Mouse (Mus musculus): ENCODE data around the gene Hmg20a.

DNA sequence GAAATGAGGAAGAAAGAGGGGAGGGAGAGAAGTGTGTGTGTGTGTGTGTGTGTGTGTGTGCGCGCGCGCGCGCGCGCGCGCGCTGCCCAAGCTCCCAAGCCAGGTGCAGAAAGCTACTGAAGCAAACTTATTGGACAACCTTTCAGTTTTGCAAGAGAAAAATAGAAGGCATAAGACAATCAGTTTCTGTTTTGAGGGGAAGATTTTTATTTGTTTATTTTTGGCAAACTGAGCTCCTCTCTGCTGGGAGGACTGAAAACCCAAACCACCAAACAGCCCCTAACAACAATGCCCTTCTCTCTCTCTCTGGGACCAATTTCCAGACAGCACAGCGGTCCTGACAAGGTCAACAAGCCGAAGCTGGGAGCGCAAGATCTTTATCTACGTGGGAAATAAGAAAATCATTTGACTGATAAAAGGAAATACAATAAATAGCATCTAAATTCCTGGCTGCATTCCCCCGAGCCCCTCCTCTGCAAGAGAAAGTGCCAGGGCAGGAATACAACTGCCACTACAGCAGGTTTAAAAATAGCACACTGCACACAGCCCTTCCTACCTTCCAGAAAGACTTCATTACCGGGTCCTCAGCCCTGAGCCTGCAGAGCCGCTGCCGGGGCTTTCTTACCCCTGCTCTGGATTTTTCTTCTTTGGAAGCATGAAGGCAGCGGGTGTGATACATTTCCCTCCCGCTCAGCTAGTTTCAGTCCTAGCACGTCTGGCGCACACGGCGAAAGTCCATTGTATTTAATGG is 88.7 kb downstream of the Hmg20a start:
- TF ChIP-seq CTCF (IDR thresholded peaks at IDR 0.05; ENCODE audit: extremely low read depth, insufficient read depth, low read length) (no peak), POLR2A (IDR thresholded peaks at IDR 0.05; ENCODE audit: extremely low read depth, insufficient read depth, low read length) (no peak)
